Mouse (Mus musculus) activated CD4-positive, CD25-positive, alpha-beta regulatory T cell, adult 4 months (primary cell): ENCODE measurements around the gene Ahcyl1. TPM values are rescaled to one million over a fixed set of nuclear protein-coding genes. Genes with fewer than 3 reads are reported as not detected.

ENCODE experiments used
- ATAC-seq: one replicate; pipeline ENCODE4 v1.8.0; 2017
- polyA plus RNA-seq, 2 experiments: library from polyadenylated mRNA; unstranded; fragments of 100-300 nt; shearing (Covaris generic); gene quantifications; one replicate each; pipeline ENCODE4 v1.2.1; 2017

The Ahcyl1 gene
- polyA plus RNA-seq, 2 experiments from 2014 or later = 14.8 to 24.1 TPM

GRCm38 (mm10) chr3:107703675-107704370 is 7.5 kb upstream of the Ahcyl1 start:
- ATAC-seq = no peak

- ATAC-seq = no peak
Measured at GRCm38 (mm10) chr3:107701767-107702394, 5.5 kb upstream of the Ahcyl1 start.

- ATAC-seq = no peak
Measured at GRCm38 (mm10) chr3:107700625-107701024, 4.3 kb upstream of the Ahcyl1 start.

GRCm38 (mm10) chr3:107696910-107697309 is 550 bp upstream of the Ahcyl1 start:
- ATAC-seq = no peak

- no peak for ATAC-seq
Measured at GRCm38 (mm10) chr3:107695219-107695947, 977 bp downstream of the Ahcyl1 start.

GRCm38 (mm10) chr3:107694256-107694900 is 2.0 kb downstream of the Ahcyl1 start:
- no peak for ATAC-seq

GRCm38 (mm10) chr3:107690366-107690765 is 6.0 kb downstream of the Ahcyl1 start:
- ATAC-seq = no peak

- ATAC-seq = no peak
Measured at GRCm38 (mm10) chr3:107689245-107689644, 7.1 kb downstream of the Ahcyl1 start.

- ATAC-seq = no peak
Measured at GRCm38 (mm10) chr3:107688236-107688635, 8.1 kb downstream of the Ahcyl1 start.

GRCm38 (mm10) chr3:107686276-107686977 is 9.9 kb downstream of the Ahcyl1 start:
- ATAC-seq = no peak

GRCm38 (mm10) chr3:107685652-107686051 is 10.7 kb downstream of the Ahcyl1 start:
- ATAC-seq = no peak

- no peak for ATAC-seq
Measured at GRCm38 (mm10) chr3:107683587-107683986, 12.8 kb downstream of the Ahcyl1 start.

- ATAC-seq = no peak
Measured at GRCm38 (mm10) chr3:107680790-107681576, 15.4 kb downstream of the Ahcyl1 start.

GRCm38 (mm10) chr3:107671509-107671908 is 24.9 kb downstream of the Ahcyl1 start:
- no peak for ATAC-seq

- ATAC-seq = no peak
Measured at GRCm38 (mm10) chr3:107670500-107670899, 25.9 kb downstream of the Ahcyl1 start.

GRCm38 (mm10) chr3:107668786-107669185 is 27.6 kb downstream of the Ahcyl1 start:
- no peak for ATAC-seq

- no peak for ATAC-seq
Measured at GRCm38 (mm10) chr3:107667426-107667825, 28.9 kb downstream of the Ahcyl1 start.

GRCm38 (mm10) chr3:107664641-107665040 is 31.7 kb downstream of the Ahcyl1 start:
- ATAC-seq = no peak

- no peak for ATAC-seq
Measured at GRCm38 (mm10) chr3:107659000-107659399, 37.4 kb downstream of the Ahcyl1 start.

GRCm38 (mm10) chr3:107656888-107657287 is 39.5 kb downstream of the Ahcyl1 start:
- ATAC-seq = no peak

- no peak for ATAC-seq
Measured at GRCm38 (mm10) chr3:107656151-107656550, 40.2 kb downstream of the Ahcyl1 start.

- ATAC-seq = no peak
Measured at GRCm38 (mm10) chr3:107655491-107655890, 40.9 kb downstream of the Ahcyl1 start.
